Comparison of ENCODE assay signal across 12 mouse cellular contexts in genomic region chr3:105228401-105228800, GRCm38 (mm10).
"Had no signal": no experiment of that assay in that cellular context is flagged by ENCODE, and none has a peak within 500 bp of the region (broad histone marks: within the 10 kb centered on the region; RNA-seq: fewer than 3 reads in every experiment).

No protein-coding gene starts in this region.

- H3K27me3 ChIP-seq: liver, embryonic 13.5 days had no signal

- DNase-seq: kidney, postnatal 25 days; layer of hippocampus, adult 9-11 months; liver, embryonic 13.5 days; lung, adult 2 months; lung, postnatal 14 days; lung, postnatal 4 days; midbrain, embryonic 14.5 days; thymus, adult 2 months; thymus, postnatal 14 days; thymus, postnatal 4 days had no signal

- H3K36me3 ChIP-seq: liver, embryonic 13.5 days had no signal

- H3K4me3 ChIP-seq: layer of hippocampus, adult 2 months; left cerebral cortex, adult 2 months; liver, embryonic 13.5 days had no signal
